Mouse (Mus musculus): ENCODE results near the gene Cyp46a1. TPM values are rescaled to one million over a fixed set of nuclear protein-coding genes. Genes with fewer than 3 reads are reported as not detected.

Cyp46a1 gene
- polyA plus RNA-seq, 1 experiment from 2014 or later: 1.0 TPM

DNA sequence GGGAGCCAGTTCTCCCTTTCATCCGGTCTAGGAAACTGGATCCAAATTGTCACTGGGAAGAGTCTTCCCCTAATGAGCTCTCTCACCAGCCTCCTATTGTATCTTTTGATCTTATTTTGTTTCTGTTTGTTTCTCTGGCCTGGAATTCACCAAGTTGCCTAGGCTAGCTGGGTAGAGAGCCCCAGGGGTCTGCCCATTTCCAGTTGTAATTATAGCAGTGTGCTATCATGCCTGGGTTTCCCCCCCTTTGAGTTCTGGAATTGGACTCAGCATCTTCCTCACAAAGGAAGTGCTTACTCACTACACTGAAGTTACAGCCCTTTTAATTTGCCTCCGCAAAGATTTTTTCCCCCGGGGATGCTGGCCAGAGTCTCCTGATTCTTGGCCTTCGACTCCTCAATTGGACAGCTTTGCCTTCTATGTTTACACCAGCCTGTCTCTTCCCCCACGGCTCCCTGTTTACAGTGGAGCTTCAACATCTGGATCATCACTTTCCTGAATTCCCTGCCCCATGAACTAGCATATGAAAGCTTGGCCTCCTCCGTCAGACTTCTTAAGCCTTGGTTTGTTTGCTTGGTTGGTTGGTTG, 30.3 kb upstream of the Cyp46a1 start:
- Histone ChIP-seq H3K4me1 (ENCODE audit: insufficient read depth, low read depth, low read length) (no peaks in the 10 kb centered on the region), H3K27me3 (replicated peaks; ENCODE audit: insufficient read depth, low read length) (peaks cover 5% of the 10 kb centered on the region; the same call in 1 of the 2 replicates), H3K4me3 (ENCODE audit: low read depth, low read length) (no peak overlapping the region), H3K9me3 (ENCODE audit: low read length) (no peaks in the 10 kb centered on the region), H3K27ac (ENCODE audit: low read length) (no peak overlapping the region), H3K9ac (replicated peaks; ENCODE audit: low read depth) (no peak overlapping the region), H3K4me2 (replicated peaks; ENCODE audit: low read depth, low read length) (no peak overlapping the region), H3K36me3 (ENCODE audit: insufficient read depth, low read length) (no peaks in the 10 kb centered on the region)
- no peak for TF ChIP-seq CTCF (IDR thresholded peaks at IDR 0.05)
- TF ChIP-seq EP300 (IDR thresholded peaks at IDR 0.05): no peak
- ATAC-seq (no peak), DNase-seq (ENCODE audit: low spot score) (peak; percentile 50)
- 33% methylated on average over 6 of the region's 6 CpGs for WGBS

DNA sequence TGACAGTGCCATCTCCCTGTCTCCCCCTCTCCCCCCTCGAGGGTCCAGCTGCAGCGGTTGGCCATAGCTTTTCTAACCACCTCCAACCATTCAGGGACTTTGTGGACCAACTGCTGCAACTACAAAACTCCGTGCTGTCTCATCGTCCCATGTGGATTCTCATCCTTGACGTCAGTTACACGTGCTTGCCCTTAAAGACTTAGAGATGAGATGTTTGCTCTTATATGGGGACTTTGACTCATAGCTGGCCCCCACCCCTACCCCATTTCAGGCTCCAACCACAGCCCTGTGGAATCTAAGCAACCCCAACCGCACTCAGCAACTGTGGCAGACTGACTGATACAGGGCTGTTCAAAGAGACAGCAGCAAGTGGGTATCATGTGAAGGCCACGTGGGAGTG, 29.0 kb upstream of the Cyp46a1 start:
- TF ChIP-seq CTCF (IDR thresholded peaks at IDR 0.05) (no peak), EP300 (IDR thresholded peaks at IDR 0.05) (no peak)
- Histone ChIP-seq H3K4me3 (ENCODE audit: low read depth, low read length) (no peak overlapping the region), H3K27ac (ENCODE audit: low read length) (no peak overlapping the region), H3K4me1 (ENCODE audit: insufficient read depth, low read depth, low read length) (peaks cover 4% of the 10 kb centered on the region; the same call in 1 of the 2 replicates), H3K27me3 (replicated peaks; ENCODE audit: insufficient read depth, low read length) (peaks cover 5% of the 10 kb centered on the region; the same call in 1 of the 2 replicates), H3K9ac (replicated peaks; ENCODE audit: low read depth) (no peak overlapping the region), H3K9me3 (ENCODE audit: low read length) (no peaks in the 10 kb centered on the region), H3K4me2 (replicated peaks; ENCODE audit: low read depth, low read length) (no peak overlapping the region), H3K36me3 (ENCODE audit: insufficient read depth, low read length) (no peaks in the 10 kb centered on the region)
- WGBS: 77% methylated on average over 8 of the region's 8 CpGs
- DNase-seq (ENCODE audit: low spot score): no peak
- no peak for ATAC-seq

DNA sequence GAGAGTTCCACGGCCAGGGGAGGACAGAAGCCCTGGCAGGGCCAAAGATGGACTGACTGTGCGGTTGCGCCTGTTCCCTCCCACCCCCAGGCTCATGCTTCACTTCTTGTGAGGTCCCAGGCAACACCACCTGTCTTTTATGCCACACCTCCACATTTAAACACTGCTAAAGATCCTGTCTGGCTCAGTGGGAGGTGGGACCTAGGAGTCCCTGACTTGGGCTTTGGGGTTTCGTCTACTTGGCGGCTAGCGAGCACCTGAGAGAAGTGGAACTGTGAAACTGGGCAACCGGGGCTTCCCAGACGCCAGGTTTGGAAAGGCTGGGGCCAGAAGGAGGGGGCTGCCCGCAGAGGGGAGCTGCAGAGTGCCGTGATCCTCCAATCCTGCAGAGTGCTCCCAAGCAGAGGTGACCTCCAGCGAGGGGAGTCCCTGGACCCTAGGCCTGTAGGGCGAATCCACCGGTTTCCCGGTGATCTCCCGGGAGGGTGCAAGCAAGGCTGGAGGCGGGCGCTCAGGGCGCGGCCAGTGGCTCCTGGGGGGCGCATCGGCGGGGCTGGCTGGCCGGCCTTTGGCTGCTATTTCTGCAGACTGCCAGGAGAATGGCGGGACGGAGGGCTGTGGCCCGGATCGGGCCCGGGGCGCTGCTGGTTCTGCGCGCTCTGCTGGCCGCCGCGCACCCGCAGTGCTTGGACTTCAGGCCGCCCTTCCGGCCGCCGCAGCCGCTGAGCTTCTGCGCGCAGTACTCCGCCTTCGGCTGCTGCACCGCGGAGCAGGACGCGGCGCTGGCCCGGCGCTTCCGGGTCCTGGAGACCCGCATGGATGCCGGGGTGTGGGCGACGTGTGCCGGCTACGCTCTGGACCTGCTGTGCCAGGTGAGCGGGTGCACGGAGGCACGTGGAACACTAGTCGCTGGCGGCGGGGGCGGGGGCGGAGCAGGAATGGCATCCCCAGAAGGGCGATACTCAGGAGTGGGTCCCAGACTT, 28.1 kb upstream of the Cyp46a1 start, which contains the start of gene Hhipl1:
Gene Hhipl1, plus strand, starts transcription at position 459 of the 983 bp plus-strand sequence.
- TF ChIP-seq CTCF (IDR thresholded peaks at IDR 0.05) (no peak), EP300 (IDR thresholded peaks at IDR 0.05) (no peak)
- H3K4me1 ChIP-seq (ENCODE audit: insufficient read depth, low read depth, low read length): peaks cover 4% of the 10 kb centered on the region; the same call in 1 of the 2 replicates
- H3K4me2 ChIP-seq (replicated peaks; ENCODE audit: low read depth, low read length): peak within 1 kb of the TSS; percentile 84
- 4% methylated on average over 66 of the region's 67 CpGs for WGBS
- no peaks in the 10 kb centered on the region for H3K36me3 ChIP-seq (ENCODE audit: insufficient read depth, low read length)
- ATAC-seq (peak; percentile 18; the same call in 1 of the 2 replicates), DNase-seq (ENCODE audit: low spot score) (peak; percentile 58)
- H3K27me3 ChIP-seq (replicated peaks; ENCODE audit: insufficient read depth, low read length): peaks cover 5% of the 10 kb centered on the region; the same call in 1 of the 2 replicates
- H3K9ac ChIP-seq (replicated peaks; ENCODE audit: low read depth): 0 out of 2 replicates have a peak within 1 kb of the TSS, but pooled peaks have one; percentile 17
- H3K9me3 ChIP-seq (ENCODE audit: low read length): no peaks in the 10 kb centered on the region
- H3K4me3 ChIP-seq (ENCODE audit: low read depth, low read length): peak within 1 kb of the TSS; percentile 43
- no peak within 1 kb of the TSS for H3K27ac ChIP-seq (ENCODE audit: low read length)

GRCm38 (mm10) chr12:108307553-108307952, 26.6 kb upstream of the Cyp46a1 start:
- 24% methylated on average over 14 of the region's 14 CpGs for WGBS
- Histone ChIP-seq H3K9ac (replicated peaks; ENCODE audit: low read depth) (no peak overlapping the region), H3K27ac (ENCODE audit: low read length) (no peak overlapping the region), H3K4me2 (replicated peaks; ENCODE audit: low read depth, low read length) (no peak overlapping the region), H3K36me3 (ENCODE audit: insufficient read depth, low read length) (no peaks in the 10 kb centered on the region), H3K27me3 (replicated peaks; ENCODE audit: insufficient read depth, low read length) (peaks cover 5% of the 10 kb centered on the region; the same call in 1 of the 2 replicates), H3K4me1 (ENCODE audit: insufficient read depth, low read depth, low read length) (peaks cover 4% of the 10 kb centered on the region; the same call in 1 of the 2 replicates), H3K9me3 (ENCODE audit: low read length) (no peaks in the 10 kb centered on the region), H3K4me3 (ENCODE audit: low read depth, low read length) (no peak overlapping the region)
- TF ChIP-seq CTCF (IDR thresholded peaks at IDR 0.05): peak; percentile 80
- TF ChIP-seq EP300 (IDR thresholded peaks at IDR 0.05): no peak
- peak; percentile 58 for DNase-seq (ENCODE audit: low spot score)
- no peak for ATAC-seq

DNA sequence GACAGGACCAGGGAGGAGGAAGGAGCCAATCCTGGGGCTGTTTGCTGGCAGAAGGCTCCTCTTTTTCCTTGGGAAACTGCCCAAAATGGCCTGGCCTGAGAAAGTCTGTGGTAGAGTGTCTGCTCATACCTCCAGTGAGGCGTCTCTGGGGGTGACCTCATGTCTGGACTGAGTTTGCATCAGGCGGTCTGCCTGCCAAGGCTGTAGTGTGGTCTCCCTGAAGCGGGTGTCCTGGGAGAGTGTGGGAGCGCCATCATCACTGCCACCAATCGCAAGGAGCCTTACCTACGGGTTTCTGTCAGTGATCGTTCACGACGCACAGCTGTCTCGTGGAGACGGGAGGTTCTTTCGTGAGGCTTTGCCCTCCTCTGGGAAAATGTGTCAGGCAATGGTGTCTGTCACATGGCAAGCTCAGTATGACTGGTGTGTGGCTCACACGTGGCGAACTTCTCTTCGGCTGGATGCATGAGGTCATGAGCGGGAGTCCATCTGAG, 25.8 kb upstream of the Cyp46a1 start:
- peak; percentile 51 for DNase-seq (ENCODE audit: low spot score)
- ATAC-seq: peak; percentile 45
- TF ChIP-seq EP300 (IDR thresholded peaks at IDR 0.05): no peak
- no peak for TF ChIP-seq CTCF (IDR thresholded peaks at IDR 0.05)
- Histone ChIP-seq H3K9me3 (ENCODE audit: low read length) (no peaks in the 10 kb centered on the region), H3K36me3 (ENCODE audit: insufficient read depth, low read length) (no peaks in the 10 kb centered on the region), H3K4me1 (ENCODE audit: insufficient read depth, low read depth, low read length) (peaks cover 4% of the 10 kb centered on the region; the same call in 1 of the 2 replicates), H3K27me3 (replicated peaks; ENCODE audit: insufficient read depth, low read length) (peaks cover 5% of the 10 kb centered on the region; the same call in 1 of the 2 replicates), H3K9ac (replicated peaks; ENCODE audit: low read depth) (no peak overlapping the region), H3K4me2 (replicated peaks; ENCODE audit: low read depth, low read length) (no peak overlapping the region), H3K27ac (ENCODE audit: low read length) (peak overlapping the region; percentile 69), H3K4me3 (ENCODE audit: low read depth, low read length) (no peak overlapping the region)
- WGBS: 83% methylated on average over 16 of the region's 16 CpGs
